Mouse (Mus musculus) G1E (cell line): ENCODE results near the gene Tbc1d16. TPM values are rescaled to one million over a fixed set of nuclear protein-coding genes. Genes with fewer than 3 reads are reported as not detected.

Experiments
- ATAC-seq: 2 replicates; pipeline ENCODE4 v1.8.0; 2016; ENCODE audit warnings: mild to moderate bottlenecking; ENCODE audit not compliant: insufficient number of reproducible peaks, poor library complexity, low FRiP score, severe bottlenecking; ENCODE audit errors: extremely low read depth
- DNase-seq: peaks from one replicate; pipeline ENCODE4 v3.0.0; 2012; ENCODE audit warnings: low spot score
- H3K27me3 ChIP-seq: 2 replicates; pipeline ENCODE4 v1.6.1; 2012; ENCODE audit warnings: mild to moderate bottlenecking, low read length, inconsistent platforms; ENCODE audit not compliant: insufficient read depth
- H3K36me3 ChIP-seq: replicated peaks from 2 replicates; pipeline ENCODE3; 2012; ENCODE audit warnings: mild to moderate bottlenecking, inconsistent platforms
- H3K4me1 ChIP-seq: 2 replicates; pipeline ENCODE4 v1.6.1; 2012; ENCODE audit warnings: low read depth, low read length, inconsistent platforms, mixed read lengths; ENCODE audit not compliant: insufficient read depth
- H3K4me3 ChIP-seq: 2 replicates; pipeline ENCODE4 v1.5.1; 2012; ENCODE audit warnings: low read depth, mild to moderate bottlenecking, inconsistent platforms, low read length, moderate library complexity, mixed read lengths
- H3K9me3 ChIP-seq: replicated peaks from 2 replicates; pipeline ENCODE4 v1.6.1; 2012; ENCODE audit warnings: inconsistent platforms
- CTCF ChIP-seq: IDR thresholded peaks from 2 replicates; pipeline ENCODE4 v1.5.1; 2012; ENCODE audit warnings: low read depth, low read length, inconsistent platforms, mixed read lengths
- GATA1 ChIP-seq: IDR thresholded peaks from 2 replicates; pipeline ENCODE4 v1.6.1; 2012; ENCODE audit warnings: borderline replicate concordance, low read length, inconsistent platforms, mixed read lengths
- GATA2 ChIP-seq: IDR thresholded peaks from 2 replicates; pipeline ENCODE4 v1.6.1; 2012; ENCODE audit warnings: low read depth, low read length, inconsistent platforms, borderline replicate concordance
- POLR2AphosphoS5 ChIP-seq: IDR thresholded peaks from 2 replicates; pipeline ENCODE4 v1.6.1; 2012; ENCODE audit warnings: low read depth, low read length, inconsistent platforms; ENCODE audit not compliant: insufficient replicate concordance
- TAL1 ChIP-seq: conservative IDR thresholded peaks from 2 replicates; pipeline ENCODE4 v1.6.1; 2012; ENCODE audit warnings: low read depth, low read length, inconsistent platforms, mixed read lengths
- polyA plus RNA-seq: library from polyadenylated mRNA; stranded (reverse); fragments of >175 nt; gene quantifications from 2 replicates; pipeline ENCODE4 v1.2.3, GENCODE M21; 2012
- total RNA-seq, 2 experiments: library from RNA; stranded (forward) in 1 of 2; stranded (reverse) in 1 of 2; fragments of 200-1000 nt in 1 of 2; fragments of >200 nt in 1 of 2; fragmentation: Nextera tagmentation in 1 of 2; gene quantifications; 2 replicates each; pipeline ENCODE4 v1.2.3; 2014 to 2017

The Tbc1d16 gene
- total and polyA plus RNA-seq, 3 experiments: 0.05 TPM; not detected in 2

GRCm38 (mm10) chr11:119215905-119216507 lies 12.3 kb downstream of the Tbc1d16 start:
- H3K4me3 ChIP-seq: no peak overlapping the region
- no peak for TF ChIP-seq TAL1
- no peak for TF ChIP-seq POLR2AphosphoS5
- TF ChIP-seq GATA1: no peak
- no peak for TF ChIP-seq CTCF
- TF ChIP-seq GATA2: no peak
- peaks cover 61% of the 10 kb centered on the region for H3K9me3 ChIP-seq
- ATAC-seq (no peak), DNase-seq (no peak)
- H3K4me1 ChIP-seq: no peaks in the 10 kb centered on the region
- no peaks in the 10 kb centered on the region for H3K36me3 ChIP-seq
- peaks cover 2% of the 10 kb centered on the region; the same call in 1 of the 2 replicates for H3K27me3 ChIP-seq

GRCm38 (mm10) chr11:119215038-119215904 lies 13.0 kb downstream of the Tbc1d16 start:
- no peak for DNase-seq
- no peaks in the 10 kb centered on the region for H3K36me3 ChIP-seq
- no peaks in the 10 kb centered on the region for H3K4me1 ChIP-seq
- ATAC-seq: no peak
- TF ChIP-seq GATA1: no peak
- no peak for TF ChIP-seq POLR2AphosphoS5
- TF ChIP-seq GATA2: no peak
- no peak for TF ChIP-seq CTCF
- no peak for TF ChIP-seq TAL1
- H3K4me3 ChIP-seq: no peak overlapping the region; the same call in 1 of the 2 replicates
- peaks cover 2% of the 10 kb centered on the region; the same call in 1 of the 2 replicates for H3K27me3 ChIP-seq
- peaks cover 67% of the 10 kb centered on the region for H3K9me3 ChIP-seq

GRCm38 (mm10) chr11:119213166-119213885 lies 15.0 kb downstream of the Tbc1d16 start:
- H3K9me3 ChIP-seq: peaks cover 78% of the 10 kb centered on the region
- H3K27me3 ChIP-seq: no peaks in the 10 kb centered on the region; the same call in 1 of the 2 replicates
- DNase-seq (no peak), ATAC-seq (no peak)
- H3K4me1 ChIP-seq: no peaks in the 10 kb centered on the region
- TF ChIP-seq TAL1 (no peak), GATA2 (no peak), GATA1 (no peak), POLR2AphosphoS5 (no peak), CTCF (no peak)
- no peak overlapping the region for H3K4me3 ChIP-seq
- H3K36me3 ChIP-seq: no peaks in the 10 kb centered on the region

GRCm38 (mm10) chr11:119211604-119212309 lies 16.5 kb downstream of the Tbc1d16 start:
- DNase-seq: no peak
- H3K9me3 ChIP-seq: peaks cover 80% of the 10 kb centered on the region
- TF ChIP-seq GATA1 (no peak), GATA2 (no peak), TAL1 (no peak), POLR2AphosphoS5 (no peak), CTCF (no peak)
- no peaks in the 10 kb centered on the region; the same call in 1 of the 2 replicates for H3K27me3 ChIP-seq
- H3K4me1 ChIP-seq: no peaks in the 10 kb centered on the region
- H3K4me3 ChIP-seq: no peak overlapping the region
- no peaks in the 10 kb centered on the region for H3K36me3 ChIP-seq
- ATAC-seq: no peak

- ATAC-seq: no peak
- H3K36me3 ChIP-seq: no peaks in the 10 kb centered on the region
- DNase-seq: no peak
- no peaks in the 10 kb centered on the region for H3K4me1 ChIP-seq
- TF ChIP-seq CTCF (no peak), GATA2 (no peak), GATA1 (no peak), TAL1 (no peak), POLR2AphosphoS5 (no peak)
- H3K9me3 ChIP-seq: peaks cover 78% of the 10 kb centered on the region
- peak overlapping the region; percentile 13; the same call in 1 of the 2 replicates for H3K4me3 ChIP-seq
- no peaks in the 10 kb centered on the region; the same call in 1 of the 2 replicates for H3K27me3 ChIP-seq
Observed at GRCm38 (mm10) chr11:119210321-119211100, 17.8 kb downstream of the Tbc1d16 start.
